Comparison of ENCODE assay signal across 22 mouse cellular contexts in genomic region chr6:50882298-50882697, GRCm38 (mm10).
DNase-seq lines count a peak whose midpoint lies in the region; ATAC-seq and TF ChIP-seq lines count a peak whose summit lies in the region.
"Had no signal": no experiment of that assay in that cellular context is flagged by ENCODE, and none has a peak within 500 bp of the region (broad histone marks: within the 10 kb centered on the region; RNA-seq: fewer than 3 reads in every experiment).

No protein-coding gene starts in this region.

- H3K36me3 ChIP-seq in embryonic facial prominence, embryonic 13.5 days, result no peaks in the 10 kb centered on the region
- H3K36me3 ChIP-seq in liver, embryonic 14.5 days (replicated peaks; ENCODE audit: control insufficient read depth, insufficient read depth, low read depth), result no peaks in the 10 kb centered on the region
- H3K36me3 ChIP-seq: forebrain, embryonic 15.5 days; heart, embryonic 13.5 days; hindbrain, embryonic 15.5 days; liver, embryonic 15.5 days; stomach, embryonic 15.5 days had no signal

- H3K4me1 ChIP-seq in embryonic facial prominence, embryonic 13.5 days, result peaks cover 41% of the 10 kb centered on the region
- H3K4me1 ChIP-seq in liver, embryonic 14.5 days (replicated peaks; ENCODE audit: control insufficient read depth in 2 of 2, insufficient read depth in 2 of 2, low read length in 1 of 2), result 0 out of 4 replicates have a peak, but pooled peaks cover 0 to 1% of the 10 kb centered on the region in 2 experiments
- H3K4me1 ChIP-seq: hindbrain, embryonic 15.5 days; liver, embryonic 15.5 days; stomach, embryonic 15.5 days had no signal

- no peak for TF ChIP-seq CTCF in liver, embryonic 14.5 days (IDR thresholded peaks at IDR 0.05; ENCODE audit: low read depth)

- H3K4me2 ChIP-seq in embryonic facial prominence, embryonic 13.5 days, result no peak overlapping the region
- H3K4me2 ChIP-seq in liver, embryonic 14.5 days (ENCODE audit: low read depth), result no peak overlapping the region
- H3K4me2 ChIP-seq: forebrain, embryonic 15.5 days; heart, embryonic 13.5 days; hindbrain, embryonic 15.5 days; liver, embryonic 15.5 days; midbrain, embryonic 11.5 days; stomach, embryonic 15.5 days had no signal

- H3K4me3 ChIP-seq in embryonic facial prominence, embryonic 13.5 days, result no peak overlapping the region
- H3K4me3 ChIP-seq in liver, embryonic 14.5 days (ENCODE audit: insufficient read depth in 1 of 2, low read depth in 2 of 2, low read length in 2 of 2), result no peak overlapping the region
- H3K4me3 ChIP-seq: forebrain, embryonic 15.5 days; heart, embryonic 13.5 days; hindbrain, embryonic 15.5 days; liver, embryonic 15.5 days; stomach, embryonic 15.5 days had no signal

- peak overlapping the region; percentile 78 for H3K27ac ChIP-seq in embryonic facial prominence, embryonic 13.5 days
- no peak overlapping the region for H3K27ac ChIP-seq in liver, embryonic 14.5 days
- H3K27ac ChIP-seq: forebrain, embryonic 15.5 days; heart, embryonic 13.5 days; hindbrain, embryonic 15.5 days; liver, embryonic 15.5 days; macrophage; stomach, embryonic 15.5 days had no signal

- 42% methylated on average over 3 of the region's 3 CpGs for WGBS in embryonic facial prominence, embryonic 13.5 days
- 11% methylated on average over 3 of the region's 3 CpGs for WGBS in liver, embryonic 14.5 days (ENCODE audit: insufficient replicate concordance)

- no peak; the same call in 1 of the 2 replicates for TF ChIP-seq EP300 in liver, embryonic 14.5 days (IDR thresholded peaks at IDR 0.05; ENCODE audit: low read depth)

- DNase-seq in ES-CJ7 (ENCODE audit: low read depth, low spot score), result peak; percentile 7
- peak; percentile 27 for DNase-seq in R1 (ENCODE audit: low read depth, low spot score)
- DNase-seq in liver, embryonic 14.5 days (ENCODE audit: low read depth in 3 of 3, low spot score in 3 of 3), result no peak
- no peak for DNase-seq in right cerebral cortex, postnatal 36 days (ENCODE audit: low spot score in 2 of 2)
- no peak for DNase-seq in ovary, adult 18-20 months (ENCODE audit: low spot score)
- no peak for DNase-seq in embryo, embryonic 11 days
- DNase-seq: adrenal gland, postnatal 14 days; cerebellum, adult 9-10 months; heart, postnatal 36 days; kidney, adult 8-10 months; kidney, postnatal 10 days; left cerebral cortex, postnatal 4 days; thymus, postnatal 25 days had no signal

- H3K9me3 ChIP-seq in embryonic facial prominence, embryonic 13.5 days, result no peaks in the 10 kb centered on the region
- no peaks in the 10 kb centered on the region for H3K9me3 ChIP-seq in liver, embryonic 14.5 days (ENCODE audit: control insufficient read depth, low read length)
- H3K9me3 ChIP-seq: forebrain, embryonic 15.5 days; heart, embryonic 13.5 days; hindbrain, embryonic 15.5 days; liver, embryonic 15.5 days; stomach, embryonic 15.5 days had no signal

- H3K9ac ChIP-seq in embryonic facial prominence, embryonic 13.5 days, result 0 out of 2 replicates have a peak overlapping the region, but pooled peaks have one; percentile 4
- H3K9ac ChIP-seq in liver, embryonic 14.5 days (replicated peaks), result no peak overlapping the region
- H3K9ac ChIP-seq: forebrain, embryonic 15.5 days; heart, embryonic 13.5 days; hindbrain, embryonic 15.5 days; liver, embryonic 15.5 days; stomach, embryonic 15.5 days had no signal

- H3K27me3 ChIP-seq in embryonic facial prominence, embryonic 13.5 days, result no peaks in the 10 kb centered on the region
- no peaks in the 10 kb centered on the region for H3K27me3 ChIP-seq in liver, embryonic 14.5 days (ENCODE audit: control insufficient read depth, insufficient read depth, low read length)
- H3K27me3 ChIP-seq: forebrain, embryonic 15.5 days; hindbrain, embryonic 15.5 days; stomach, embryonic 15.5 days had no signal

- ATAC-seq in embryonic facial prominence, embryonic 13.5 days (ENCODE audit: insufficient number of reproducible peaks, insufficient read depth, low FRiP score, low TSS enrichment, low read depth), result no peak
- peak; percentile 23; the same call in 1 of the 2 replicates for ATAC-seq in liver, embryonic 14.5 days (ENCODE audit: insufficient read depth)
- ATAC-seq: forebrain, embryonic 15.5 days; lung, postnatal 0 days had no signal

Comparison
In these comparisons a context has a peak if more than half of its experiments do, and no peak if none do; other contexts are left out.
1. DNase-seq: peak in ES-CJ7 (single experiment) and R1 (single experiment); none in liver, embryonic 14.5 days (0 of 3), right cerebral cortex, postnatal 36 days (0 of 2), ovary, adult 18-20 months (single experiment) and embryo, embryonic 11 days (single experiment).